ENCODE assay signal across 21 mouse cellular contexts in the genomic region with DNA sequence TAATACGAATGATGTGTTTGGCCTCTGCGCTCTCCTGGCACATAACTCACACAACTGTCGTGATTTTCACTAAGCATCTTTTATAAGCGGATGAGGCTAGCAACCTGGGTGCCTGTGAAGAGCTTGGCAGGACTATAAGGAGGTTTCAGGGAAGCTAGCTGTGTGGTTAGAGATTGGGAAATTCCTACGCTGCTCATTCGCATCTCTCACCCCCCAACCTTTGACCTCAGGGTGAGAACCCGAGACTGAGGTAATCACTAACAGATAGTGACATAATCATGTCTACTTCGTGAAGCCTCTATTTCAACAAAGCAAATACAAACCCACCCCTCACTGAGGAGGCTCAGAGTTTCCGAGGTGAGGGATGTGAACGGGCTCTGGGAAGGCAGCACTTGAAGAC. TPM values are rescaled to one million over a fixed set of nuclear protein-coding genes. Genes with fewer than 3 reads are reported as not detected.
"Had no signal": no experiment of that assay in that cellular context is flagged by ENCODE, and none has a peak within 500 bp of the region (broad histone marks: within the 10 kb centered on the region; RNA-seq: fewer than 3 reads in every experiment).

No protein-coding gene starts in this region.

- H3K27me3 ChIP-seq: midbrain, embryonic 15.5 days had no signal

- ATAC-seq: lung, postnatal 0 days; midbrain, embryonic 13.5 days; midbrain, embryonic 15.5 days had no signal

- H3K27ac ChIP-seq: lung, embryonic 15.5 days; macrophage; midbrain, embryonic 13.5 days; midbrain, embryonic 15.5 days; neural tube, embryonic 12.5 days; stomach, embryonic 15.5 days; stomach, postnatal 0 days had no signal

- H3K9ac ChIP-seq: lung, embryonic 15.5 days; midbrain, embryonic 13.5 days; midbrain, embryonic 15.5 days; neural tube, embryonic 12.5 days; stomach, embryonic 15.5 days had no signal

- H3K4me1 ChIP-seq: lung, embryonic 15.5 days; megakaryocyte, embryonic 14.5 days; midbrain, embryonic 13.5 days; midbrain, embryonic 15.5 days; neural tube, embryonic 12.5 days; stomach, embryonic 15.5 days had no signal

- H3K36me3 ChIP-seq: lung, embryonic 15.5 days; midbrain, embryonic 13.5 days; midbrain, embryonic 15.5 days; neural tube, embryonic 12.5 days; stomach, embryonic 15.5 days had no signal

- H3K9me3 ChIP-seq: lung, embryonic 15.5 days; megakaryocyte, embryonic 14.5 days; midbrain, embryonic 13.5 days; midbrain, embryonic 15.5 days; neural tube, embryonic 12.5 days; stomach, embryonic 15.5 days had no signal

- DNase-seq: lung, adult 2 months; lung, postnatal 14 days; lung, postnatal 36 days; right cerebral cortex, postnatal 14 days; thymus, adult 2 months; thymus, postnatal 25 days; thymus, postnatal 4 days had no signal

- H3K4me3 ChIP-seq: lung, embryonic 15.5 days; megakaryocyte, embryonic 14.5 days; midbrain, embryonic 13.5 days; midbrain, embryonic 15.5 days; neural tube, embryonic 12.5 days; stomach, embryonic 15.5 days had no signal

- H3K4me2 ChIP-seq: lung, embryonic 15.5 days; midbrain, embryonic 11.5 days; midbrain, embryonic 13.5 days; midbrain, embryonic 15.5 days; neural tube, embryonic 12.5 days; stomach, embryonic 15.5 days had no signal

RNA-seq across cellular contexts. Expression of a gene that starts 10.4 kb away (rescaled TPM):
- total RNA-seq: monocyte, adult 5-6 weeks; neutrophil, adult 5-6 weeks had no signal
- polyA plus RNA-seq: macrophage had no signal

RNA-seq across cellular contexts. Expression of a gene that starts 28.8 kb away (rescaled TPM):
- total RNA-seq: megakaryocyte progenitor cell, adult 5-6 weeks; midbrain, postnatal 0 days; monocyte, adult 5-6 weeks; neutrophil, adult 5-6 weeks had no signal
- polyA plus RNA-seq: macrophage; stomach, postnatal 0 days had no signal
